ENCODE assay signal across 9 mouse cellular contexts in genomic region chr19:45658556-45659268, GRCm38 (mm10). TPM values are rescaled to one million over a fixed set of nuclear protein-coding genes. Genes with fewer than 3 reads are reported as not detected.
DNase-seq lines count a peak whose midpoint lies in the region; ATAC-seq and TF ChIP-seq lines count a peak whose summit lies in the region.
"Had no signal": no experiment of that assay in that cellular context is flagged by ENCODE, and none has a peak within 500 bp of the region (broad histone marks: within the 10 kb centered on the region; RNA-seq: fewer than 3 reads in every experiment).

No protein-coding gene starts in this region.

- no peaks in the 10 kb centered on the region for H3K27me3 ChIP-seq in heart, embryonic 12.5 days (replicated peaks)
- no peaks in the 10 kb centered on the region for H3K27me3 ChIP-seq in MEL (ENCODE audit: control insufficient read depth in 1 of 2, insufficient read depth in 2 of 2, low read length in 2 of 2)
- H3K27me3 ChIP-seq in heart, embryonic 14.5 days (ENCODE audit: control insufficient read depth, insufficient read depth, low read length), result no peaks in the 10 kb centered on the region
- no peaks in the 10 kb centered on the region for H3K27me3 ChIP-seq in liver, embryonic 16.5 days (ENCODE audit: control insufficient read depth, insufficient read depth, low read depth, low read length)
- H3K27me3 ChIP-seq: Patski had no signal

- H3K4me1 ChIP-seq in heart, embryonic 12.5 days (replicated peaks), result peaks cover 34% of the 10 kb centered on the region
- H3K4me1 ChIP-seq in MEL (ENCODE audit: control insufficient read depth in 1 of 2, insufficient read depth in 2 of 2, low read length in 2 of 2), result peaks cover 11 to 16% of the 10 kb centered on the region in 2 experiments
- peaks cover 5 to 32% of the 10 kb centered on the region in 2 experiments; a peak in 3 of 4 replicates for H3K4me1 ChIP-seq in heart, embryonic 14.5 days (ENCODE audit: control insufficient read depth in 2 of 2, insufficient read depth in 2 of 2, low read length in 2 of 2)
- peaks cover 33% of the 10 kb centered on the region for H3K4me1 ChIP-seq in liver, embryonic 16.5 days (ENCODE audit: control insufficient read depth, low read depth, low read length)

- no peak for TF ChIP-seq CTCF in MEL (IDR thresholded peaks at IDR 0.05 in 2 of 3, conservative IDR thresholded peaks at IDR 0.05 in 1 of 3; ENCODE audit: control insufficient read depth in 1 of 3, insufficient read depth in 1 of 3, low read depth in 2 of 3, low read length in 3 of 3, poor library complexity in 1 of 3, severe bottlenecking in 1 of 3)

- 0 out of 4 replicates have a peak, but pooled peaks of 1 of the 2 experiments have one; percentile 17 for TF ChIP-seq EP300 in MEL (IDR thresholded peaks at IDR 0.05; ENCODE audit: low read depth in 1 of 2, low read length in 2 of 2)

- WGBS in heart, embryonic 12.5 days, result 63% methylated on average over 10 of the region's 10 CpGs
- 48% methylated on average over 10 of the region's 10 CpGs for WGBS in heart, embryonic 14.5 days
- WGBS in liver, embryonic 16.5 days (ENCODE audit: insufficient replicate concordance), result 33% methylated on average over 10 of the region's 10 CpGs

- H3K4me2 ChIP-seq in heart, embryonic 12.5 days, result peak overlapping the region; percentile 82
- peak overlapping the region; percentile 77 for H3K4me2 ChIP-seq in heart, embryonic 14.5 days (ENCODE audit: low read length)
- peak overlapping the region; percentile 60 for H3K4me2 ChIP-seq in liver, embryonic 16.5 days (ENCODE audit: low read depth, low read length)

- H3K9ac ChIP-seq in heart, embryonic 12.5 days, result peak overlapping the region; percentile 99
- H3K9ac ChIP-seq in MEL (ENCODE audit: control insufficient read depth, low read depth, low read length, poor library complexity, severe bottlenecking), result peak overlapping the region; percentile 95
- H3K9ac ChIP-seq in heart, embryonic 14.5 days (ENCODE audit: low read length), result peak overlapping the region; percentile 98
- H3K9ac ChIP-seq in liver, embryonic 16.5 days (ENCODE audit: low read depth, low read length), result peak overlapping the region; percentile 99

- H3K27ac ChIP-seq in heart, embryonic 12.5 days (ENCODE audit: poor library complexity, severe bottlenecking), result peak overlapping the region; percentile 94
- H3K27ac ChIP-seq in MEL (ENCODE audit: control insufficient read depth, low read depth, low read length), result peak overlapping the region; percentile 88
- peak overlapping the region; percentile 54 to 95 for H3K27ac ChIP-seq in heart, embryonic 14.5 days (replicated peaks in 1 of 2; ENCODE audit: control insufficient read depth in 1 of 2, insufficient read depth in 1 of 2, low read depth in 2 of 2, low read length in 2 of 2)
- peak overlapping the region; percentile 95 for H3K27ac ChIP-seq in liver, embryonic 16.5 days (ENCODE audit: low read length)

- peaks cover 19% of the 10 kb centered on the region for H3K79me2 ChIP-seq in MEL (ENCODE audit: control insufficient read depth, insufficient read depth, low read length, poor library complexity)

- TF ChIP-seq POLR2A in MEL (IDR thresholded peaks at IDR 0.05; ENCODE audit: control insufficient read depth in 1 of 2, insufficient read depth in 1 of 2, low read depth in 1 of 2, low read length in 2 of 2, poor library complexity in 1 of 2), result no peak

- no peaks in the 10 kb centered on the region for H3K9me3 ChIP-seq in heart, embryonic 12.5 days (replicated peaks)
- H3K9me3 ChIP-seq in MEL (replicated peaks; ENCODE audit: insufficient read depth, low read length), result no peaks in the 10 kb centered on the region
- no peaks in the 10 kb centered on the region for H3K9me3 ChIP-seq in heart, embryonic 14.5 days (ENCODE audit: control insufficient read depth, low read length)
- H3K9me3 ChIP-seq in liver, embryonic 16.5 days (replicated peaks; ENCODE audit: control insufficient read depth, low read length), result no peaks in the 10 kb centered on the region

- no peak for DNase-seq in heart, postnatal 4 days
- peak; percentile 72 for DNase-seq in MEL (ENCODE audit: low read depth, low spot score)
- DNase-seq in Muller cell, postnatal 12 days (ENCODE audit: inconsistent ontology term), result no peak
- no peak for DNase-seq in cerebellum, adult 9-10 months
- DNase-seq in spleen, postnatal 14 days (ENCODE audit: low spot score in 2 of 2), result no peak

- H3K4me3 ChIP-seq in heart, embryonic 12.5 days, result peak overlapping the region; percentile 84
- peak overlapping the region; percentile 84 to 87 for H3K4me3 ChIP-seq in MEL (ENCODE audit: control insufficient read depth in 1 of 2, insufficient read depth in 1 of 2, low read depth in 2 of 2, low read length in 2 of 2)
- peak overlapping the region; percentile 83 to 86 for H3K4me3 ChIP-seq in heart, embryonic 14.5 days (ENCODE audit: control insufficient read depth in 1 of 2, insufficient read depth in 1 of 2, low read depth in 1 of 2, low read length in 2 of 2)
- peak overlapping the region; percentile 95 for H3K4me3 ChIP-seq in liver, embryonic 16.5 days (ENCODE audit: low read depth, low read length)

- 0 out of 2 replicates have a peak, but pooled peaks cover 3% of the 10 kb centered on the region for H3K36me3 ChIP-seq in heart, embryonic 12.5 days
- H3K36me3 ChIP-seq in MEL (ENCODE audit: control insufficient read depth in 1 of 2, insufficient read depth in 2 of 2, low read length in 2 of 2), result peaks cover 0 to 20% of the 10 kb centered on the region in 2 experiments; a peak in 2 of 4 replicates
- H3K36me3 ChIP-seq in heart, embryonic 14.5 days (ENCODE audit: control insufficient read depth, insufficient read depth, low read length), result 0 out of 2 replicates have a peak, but pooled peaks cover 3% of the 10 kb centered on the region
- no peaks in the 10 kb centered on the region for H3K36me3 ChIP-seq in liver, embryonic 16.5 days (ENCODE audit: control insufficient read depth, insufficient read depth)

- no peak for ATAC-seq in heart, embryonic 12.5 days (ENCODE audit: insufficient number of reproducible peaks, low FRiP score)
- ATAC-seq in heart, embryonic 14.5 days (ENCODE audit: insufficient number of reproducible peaks, insufficient read depth, low FRiP score, low read depth), result no peak
- no peak for ATAC-seq in liver, embryonic 16.5 days (ENCODE audit: low read depth)

- TF ChIP-seq RAD21 in MEL (IDR thresholded peaks at IDR 0.05; ENCODE audit: low read depth, low read length), result no peak

TF ChIP-seq in MEL, 35 proteins besides CTCF, POLR2A, EP300 and RAD21:
- TF ChIP-seq MXI1 (IDR thresholded peaks at IDR 0.05; ENCODE audit: low read depth, low read length) (peak; percentile 56), ZKSCAN1 (IDR thresholded peaks at IDR 0.05; ENCODE audit: low read depth, low read length) (no peak), JUND (IDR thresholded peaks at IDR 0.05; ENCODE audit: low read depth, low read length) (no peak), BHLHE40 (IDR thresholded peaks at IDR 0.05; ENCODE audit: borderline replicate concordance, low read depth, low read length) (no peak), ZC3H11A (IDR thresholded peaks at IDR 0.05; ENCODE audit: low read depth, low read length) (no peak), CHD1 (IDR thresholded peaks at IDR 0.05; ENCODE audit: low read depth, low read length) (0 out of 2 replicates have a peak, but pooled peaks have one; percentile 1), MEF2A (IDR thresholded peaks at IDR 0.05; ENCODE audit: extremely low read depth, insufficient replicate concordance, low read depth, low read length, poor library complexity, severe bottlenecking) (no peak), GABPA (IDR thresholded peaks at IDR 0.05; ENCODE audit: low read depth, low read length) (no peak), ETS1 (IDR thresholded peaks at IDR 0.05; ENCODE audit: low read depth, low read length) (peak; percentile 81), MYB (IDR thresholded peaks at IDR 0.05; ENCODE audit: low read depth, low read length) (no peak), TCF12 (IDR thresholded peaks at IDR 0.05; ENCODE audit: low read depth, low read length) (peak; percentile 27; the same call in 1 of the 2 replicates), MAFK (IDR thresholded peaks at IDR 0.05; ENCODE audit: borderline replicate concordance, low read depth, low read length) (no peak), KAT2A (conservative IDR thresholded peaks at IDR 0.05; ENCODE audit: low read depth, low read length) (no peak), NRF1 (IDR thresholded peaks at IDR 0.05; ENCODE audit: insufficient read depth, low read depth, low read length, poor library complexity, severe bottlenecking) (no peak), USF1 (IDR thresholded peaks at IDR 0.05; ENCODE audit: low read depth, low read length) (no peak), SIN3A (IDR thresholded peaks at IDR 0.05; ENCODE audit: low read length) (peak; percentile 64; the same call in 1 of the 2 replicates), TAL1 (IDR thresholded peaks at IDR 0.05; ENCODE audit: low read length) (no peak), E2F4 (IDR thresholded peaks at IDR 0.05; ENCODE audit: borderline replicate concordance, low read depth, low read length) (no peak), SMC3 (IDR thresholded peaks at IDR 0.05; ENCODE audit: low read depth, low read length) (no peak)

RNA-seq across cellular contexts. Expression of gene Fbxw4, which starts 1.4 kb away (rescaled TPM):
- polyA plus RNA-seq in heart, embryonic 12.5 days (2016; fragmentation: Nextera tagmentation; extraction: Ambion mirVana), result 4.3 and 4.8 TPM in 2 replicates
- total RNA-seq in heart, postnatal 4 days (2021), result 10 to 100 TPM; 24.0 to 25.0 TPM
- total RNA-seq in MEL (2012; rRNA removed), result 9.4 and 12.4 TPM in 2 replicates
- polyA plus RNA-seq in MEL (2012; ENCODE audit: insufficient read depth in 1 of 2, insufficient read length in 2 of 2, low read depth in 1 of 2, low replicate concordance in 2 of 2, missing spikeins in 1 of 2), result 10 to 100 TPM in 1 of 2 experiments, not detected in 1; 45.3 TPM
- polyA plus RNA-seq in heart, embryonic 14.5 days (2014; fragmentation: Nextera tagmentation; extraction: Ambion mirVana), result 4.1 and 6.3 TPM in 2 replicates
- polyA plus RNA-seq in liver, embryonic 16.5 days (2015; fragmentation: Nextera tagmentation; extraction: Ambion mirVana), result 1.8 and 2.5 TPM in 2 replicates
